Mouse (Mus musculus): ENCODE results near the gene Adam26a.
"Not testable (repeated sequence)": the region's sequence is repeated elsewhere in the genome, so short reads cannot be mapped to it uniquely, and the experiment has no call there.

Adam26a gene

GRCm38 (mm10) chr8:43576607-43577006 is at the start of gene Adam26a:
TSS of gene Adam26a (minus strand) at chr8:43576707.
- in situ Hi-C loops (cut with MseI, MboI), result not testable (repeated sequence)

DNA sequence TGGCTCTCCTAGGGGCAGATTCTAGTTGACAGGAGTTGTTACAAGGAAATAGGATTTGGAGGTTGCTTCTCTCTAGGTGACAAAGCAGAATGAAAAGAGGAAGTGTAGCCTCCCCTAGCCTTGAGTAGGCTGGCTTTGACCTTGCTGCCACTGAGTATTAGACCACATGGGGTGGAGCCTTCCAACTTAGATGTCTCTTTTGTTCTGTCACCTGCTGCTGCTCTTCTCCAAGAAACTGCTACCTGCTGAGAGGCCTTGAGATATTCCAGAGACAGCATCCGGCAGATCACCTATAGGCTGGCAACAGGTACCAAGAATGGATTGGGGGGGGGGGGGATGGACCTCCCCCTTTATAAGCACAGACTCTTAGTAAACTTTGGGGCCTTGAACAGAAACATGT is 39.5 kb upstream of the Adam26a start:
- in situ Hi-C loops (cut with MseI, MboI), result no loop called here

- in situ Hi-C loops (cut with MseI, MboI), result not testable (repeated sequence)
Observed at GRCm38 (mm10) chr8:43603657-43604056, 27.1 kb upstream of the Adam26a start.

DNA sequence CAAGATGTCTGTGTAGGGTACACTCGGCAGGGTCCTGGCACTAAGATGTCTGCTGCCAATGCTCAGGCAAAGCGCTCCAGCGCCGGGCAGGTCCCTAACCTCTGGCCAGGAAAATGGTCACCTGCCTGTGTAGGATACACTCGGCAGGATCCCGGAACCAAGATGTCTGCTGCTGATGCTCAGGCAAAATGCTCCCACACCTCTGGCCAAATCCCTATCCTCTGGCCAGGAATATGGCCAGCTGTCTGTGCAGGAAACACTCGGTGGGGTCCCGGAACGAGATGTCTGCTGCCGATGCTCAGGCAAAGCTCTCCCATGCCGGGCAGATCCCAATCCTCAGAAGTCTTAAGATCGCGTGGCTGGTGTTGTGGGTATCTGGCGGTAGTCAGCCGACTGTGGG is 26.7 kb upstream of the Adam26a start:
- in situ Hi-C loops (cut with MseI, MboI), result not testable (repeated sequence)

- in situ Hi-C loops (cut with MseI, MboI), result not testable (repeated sequence)
Observed at GRCm38 (mm10) chr8:43528006-43528405, 48.5 kb downstream of the Adam26a start, which contains the start of gene Adam26b. TSS of gene Adam26b (minus strand) at chr8:43528106.

Data from mouse trophoblast stem cell (cell line).